Mouse (Mus musculus): ENCODE measurements around the gene Gse1. TPM values are rescaled to one million over a fixed set of nuclear protein-coding genes. Genes with fewer than 3 reads are reported as not detected.

Gene Gse1
- polyA plus RNA-seq (2012; rRNA removed): 52.4 and 58.4 TPM in 2 replicates

DNA sequence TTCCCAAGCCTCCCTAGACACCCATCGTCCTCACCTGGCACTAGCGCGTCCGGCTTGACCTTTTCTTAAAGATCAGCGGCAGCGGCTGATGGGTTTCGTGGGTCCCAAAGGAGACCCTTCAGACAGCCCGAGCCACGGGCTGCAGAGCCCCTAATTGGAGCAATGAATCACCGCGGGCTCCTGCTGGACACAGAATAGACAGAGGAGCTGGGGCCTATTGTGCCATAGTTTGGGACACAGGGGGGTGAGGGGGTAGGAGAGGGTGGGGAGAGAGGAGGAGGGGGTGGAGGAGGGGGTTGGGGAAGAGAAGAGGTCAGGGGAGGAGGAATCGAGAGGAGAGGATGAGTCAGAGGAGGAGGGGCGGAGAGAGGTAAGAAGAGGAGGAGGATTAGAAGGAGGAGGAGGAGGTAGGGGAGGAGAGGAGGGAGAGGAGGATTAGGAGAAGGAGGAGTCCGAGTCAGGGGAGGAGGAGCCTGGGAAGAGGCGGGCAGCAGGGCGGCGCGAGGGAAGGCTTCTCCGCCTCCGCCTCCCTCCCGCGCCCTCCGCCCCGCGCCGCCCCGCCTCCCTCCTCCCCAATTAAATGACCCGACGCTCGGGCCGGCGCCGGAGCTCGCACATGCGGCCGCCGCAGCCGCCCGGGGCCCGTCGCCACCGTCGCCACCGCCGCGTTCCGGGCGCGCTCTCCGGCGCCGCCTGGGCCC is at the start of gene Gse1:
Gse1 (plus strand) TSS at position 566 of the 701 bp plus-strand sequence.
- no peak for TF ChIP-seq CTCF (IDR thresholded peaks at IDR 0.05; ENCODE audit: borderline replicate concordance, insufficient read depth, low read depth, low read length)
- no peak for TF ChIP-seq POLR2A (IDR thresholded peaks at IDR 0.05; ENCODE audit: borderline replicate concordance, insufficient read depth, low read length)
- 25% methylated on average over 37 of the region's 52 CpGs for WGBS
- H3K4me1 ChIP-seq (ENCODE audit: control insufficient read depth, insufficient read depth, low read length): peaks cover 19% of the 10 kb centered on the region
- peak within 1 kb of the TSS; percentile 52 for H3K4me3 ChIP-seq (replicated peaks; ENCODE audit: insufficient read depth, low read depth, low read length)
- H3K27me3 ChIP-seq (ENCODE audit: control insufficient read depth, insufficient read depth, low read length): no peaks in the 10 kb centered on the region
- no peak within 1 kb of the TSS for H3K27ac ChIP-seq (ENCODE audit: insufficient read depth, low read length)
- peak; percentile 67 to 80 for DNase-seq

DNA sequence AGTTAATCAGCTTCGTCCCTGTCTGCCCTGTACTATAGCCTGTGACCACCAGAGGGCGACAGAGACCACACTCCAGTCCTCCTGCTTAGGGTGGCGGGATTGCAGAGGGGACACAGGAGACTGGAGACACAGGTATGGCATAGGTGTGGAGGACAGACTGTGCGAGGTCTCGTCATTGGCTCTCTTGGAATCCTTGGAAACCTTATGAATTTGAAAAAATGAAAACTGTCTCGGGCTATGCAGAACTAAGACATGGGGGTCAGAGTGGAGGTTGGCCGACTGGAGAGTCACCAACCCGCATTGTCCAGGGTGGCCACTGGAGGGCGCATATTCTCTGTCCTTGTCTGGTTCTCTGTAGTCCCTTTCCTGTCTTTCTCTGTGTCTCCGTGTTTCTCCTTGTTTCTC is 49.2 kb upstream of the Gse1 start:
- no peak overlapping the region for H3K27ac ChIP-seq (ENCODE audit: insufficient read depth, low read length)
- no peak for TF ChIP-seq POLR2A (IDR thresholded peaks at IDR 0.05; ENCODE audit: borderline replicate concordance, insufficient read depth, low read length)
- peak; percentile 94 for TF ChIP-seq CTCF (IDR thresholded peaks at IDR 0.05; ENCODE audit: borderline replicate concordance, insufficient read depth, low read depth, low read length)
- WGBS: under 1% methylated on average over 10 of the region's 10 CpGs

DNA sequence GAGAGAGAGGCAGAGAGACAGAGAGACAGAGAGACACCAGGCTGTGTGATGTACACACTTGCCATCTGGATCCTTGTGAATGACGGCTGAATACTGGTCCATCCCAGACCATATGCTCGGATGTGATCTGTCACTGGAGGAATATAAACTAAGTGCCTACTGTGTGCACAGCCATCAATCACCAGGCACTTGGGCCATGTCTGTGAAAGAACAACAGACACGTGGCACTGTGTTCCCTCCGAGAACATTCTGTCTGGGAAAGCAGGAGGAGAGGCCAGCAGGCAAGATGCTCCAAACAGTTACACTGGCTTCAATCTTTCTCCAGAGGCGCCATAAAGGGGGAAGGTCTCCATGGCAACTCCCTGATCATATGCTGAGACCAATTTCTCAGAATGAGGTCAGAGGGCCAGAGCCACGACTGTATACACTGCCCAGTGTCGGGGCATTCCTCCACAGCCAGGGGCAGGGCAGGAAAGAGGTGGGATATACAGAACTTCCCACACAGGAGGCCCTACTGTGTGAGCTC is 47.7 kb upstream of the Gse1 start:
- Histone ChIP-seq H3K4me3 (replicated peaks; ENCODE audit: insufficient read depth, low read depth, low read length) (no peak overlapping the region), H3K27me3 (ENCODE audit: control insufficient read depth, insufficient read depth, low read length) (no peaks in the 10 kb centered on the region), H3K27ac (ENCODE audit: insufficient read depth, low read length) (no peak overlapping the region), H3K4me1 (ENCODE audit: control insufficient read depth, insufficient read depth, low read length) (peaks cover 10% of the 10 kb centered on the region)
- no peak for TF ChIP-seq POLR2A (IDR thresholded peaks at IDR 0.05; ENCODE audit: borderline replicate concordance, insufficient read depth, low read length)
- no peak for TF ChIP-seq CTCF (IDR thresholded peaks at IDR 0.05; ENCODE audit: borderline replicate concordance, insufficient read depth, low read depth, low read length)
- DNase-seq: no peak
- 86% methylated on average over 7 of the region's 7 CpGs for WGBS

More for the DNA sequence above, 49.2 kb upstream of the Gse1 start:
- Histone ChIP-seq H3K4me3 (replicated peaks; ENCODE audit: insufficient read depth, low read depth, low read length) (peak overlapping the region; percentile 28), H3K27me3 (ENCODE audit: control insufficient read depth, insufficient read depth, low read length) (no peaks in the 10 kb centered on the region), H3K4me1 (ENCODE audit: control insufficient read depth, insufficient read depth, low read length) (peaks cover 17% of the 10 kb centered on the region)
- peak; percentile 85 to 94 for DNase-seq

- no peak for TF ChIP-seq CTCF (IDR thresholded peaks at IDR 0.05; ENCODE audit: borderline replicate concordance, insufficient read depth, low read depth, low read length)
- no peak for TF ChIP-seq POLR2A (IDR thresholded peaks at IDR 0.05; ENCODE audit: borderline replicate concordance, insufficient read depth, low read length)
- WGBS: 73% methylated on average over 5 of the region's 5 CpGs
- H3K4me1 ChIP-seq (ENCODE audit: control insufficient read depth, insufficient read depth, low read length): peaks cover 14% of the 10 kb centered on the region
Observed at GRCm38 (mm10) chr8:120181274-120181673, 47.0 kb upstream of the Gse1 start.

DNA sequence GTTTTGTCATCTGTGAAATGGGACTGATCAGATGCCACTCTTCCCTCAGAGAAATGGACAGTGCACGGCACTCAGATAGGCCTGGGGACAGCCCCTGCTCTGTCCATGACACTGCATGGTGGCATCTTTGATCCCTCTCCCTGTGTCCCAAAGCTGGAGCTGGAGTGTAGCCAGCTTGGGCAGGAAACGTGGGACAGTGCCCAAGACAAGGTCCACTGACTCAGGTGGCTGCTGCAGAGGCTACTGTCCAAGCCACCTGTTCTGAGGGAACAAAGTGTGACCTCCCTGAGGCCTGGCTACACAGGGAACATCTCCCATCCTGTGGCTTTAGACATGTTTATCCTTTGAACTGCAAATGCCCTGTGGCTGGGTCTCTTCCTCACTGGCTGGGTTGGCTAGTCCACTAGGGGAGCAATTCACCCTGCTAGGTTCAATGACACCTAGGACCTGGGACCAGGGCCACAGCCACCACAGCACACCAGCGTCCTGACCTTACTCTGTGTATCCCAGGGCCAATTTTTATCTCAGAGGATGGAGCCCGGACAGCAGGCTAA is 46.3 kb upstream of the Gse1 start:
- no peaks in the 10 kb centered on the region for H3K27me3 ChIP-seq (ENCODE audit: control insufficient read depth, insufficient read depth, low read length)
- peaks cover 14% of the 10 kb centered on the region for H3K4me1 ChIP-seq (ENCODE audit: control insufficient read depth, insufficient read depth, low read length)
- H3K4me3 ChIP-seq (replicated peaks; ENCODE audit: insufficient read depth, low read depth, low read length): no peak overlapping the region
- no peak for DNase-seq
- H3K27ac ChIP-seq (ENCODE audit: insufficient read depth, low read length): no peak overlapping the region
- TF ChIP-seq POLR2A (IDR thresholded peaks at IDR 0.05; ENCODE audit: borderline replicate concordance, insufficient read depth, low read length) (no peak), CTCF (IDR thresholded peaks at IDR 0.05; ENCODE audit: borderline replicate concordance, insufficient read depth, low read depth, low read length) (no peak)
- WGBS: 69% methylated on average over 4 of the region's 4 CpGs

More at GRCm38 (mm10) chr8:120181274-120181673, 47.0 kb upstream of the Gse1 start:
- Histone ChIP-seq H3K27me3 (ENCODE audit: control insufficient read depth, insufficient read depth, low read length) (no peaks in the 10 kb centered on the region), H3K4me3 (replicated peaks; ENCODE audit: insufficient read depth, low read depth, low read length) (no peak overlapping the region), H3K27ac (ENCODE audit: insufficient read depth, low read length) (no peak overlapping the region)
- no peak for DNase-seq

DNA sequence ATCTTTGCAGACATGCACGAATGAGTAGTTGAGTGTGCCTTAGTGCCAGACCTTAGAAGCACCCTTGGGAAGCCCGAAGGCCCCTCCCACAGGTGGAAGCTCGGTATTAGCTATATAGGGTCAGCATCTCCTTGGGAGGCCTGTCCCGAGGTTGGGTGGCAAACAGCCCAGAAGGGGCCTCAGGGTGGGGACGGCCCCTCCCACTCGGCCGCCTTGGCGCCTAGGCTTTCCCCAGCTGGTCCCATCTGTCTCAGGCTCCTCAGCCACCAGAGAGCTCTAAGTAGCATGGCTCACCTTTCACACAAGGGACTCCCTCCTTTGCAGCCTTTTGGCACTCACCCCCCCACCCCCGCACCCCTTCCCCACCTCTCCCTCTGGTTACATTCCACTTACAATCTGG is 43.9 kb upstream of the Gse1 start:
- TF ChIP-seq CTCF (IDR thresholded peaks at IDR 0.05; ENCODE audit: borderline replicate concordance, insufficient read depth, low read depth, low read length): no peak
- TF ChIP-seq POLR2A (IDR thresholded peaks at IDR 0.05; ENCODE audit: borderline replicate concordance, insufficient read depth, low read length): no peak
- H3K4me3 ChIP-seq (replicated peaks; ENCODE audit: insufficient read depth, low read depth, low read length): no peak overlapping the region
- 52% methylated on average over 9 of the region's 9 CpGs for WGBS
- no peak for DNase-seq
- H3K4me1 ChIP-seq (ENCODE audit: control insufficient read depth, insufficient read depth, low read length): peaks cover 7% of the 10 kb centered on the region; the same call in 1 of the 2 replicates
- no peaks in the 10 kb centered on the region for H3K27me3 ChIP-seq (ENCODE audit: control insufficient read depth, insufficient read depth, low read length)
- no peak overlapping the region for H3K27ac ChIP-seq (ENCODE audit: insufficient read depth, low read length)

- no peak overlapping the region for H3K27ac ChIP-seq (ENCODE audit: insufficient read depth, low read length)
Observed at GRCm38 (mm10) chr8:120184850-120185792, 43.1 kb upstream of the Gse1 start.

More at GRCm38 (mm10) chr8:120184850-120185792, 43.1 kb upstream of the Gse1 start:
- Histone ChIP-seq H3K4me3 (replicated peaks; ENCODE audit: insufficient read depth, low read depth, low read length) (no peak overlapping the region), H3K4me1 (ENCODE audit: control insufficient read depth, insufficient read depth, low read length) (peaks cover 12% of the 10 kb centered on the region; the same call in 1 of the 2 replicates), H3K27me3 (ENCODE audit: control insufficient read depth, insufficient read depth, low read length) (no peaks in the 10 kb centered on the region)
- DNase-seq: no peak
- no peak for TF ChIP-seq CTCF (IDR thresholded peaks at IDR 0.05; ENCODE audit: borderline replicate concordance, insufficient read depth, low read depth, low read length)
- TF ChIP-seq POLR2A (IDR thresholded peaks at IDR 0.05; ENCODE audit: borderline replicate concordance, insufficient read depth, low read length): no peak
- 29% methylated on average over 17 of the region's 17 CpGs for WGBS

Measured in cerebellum, adult 2 months (tissue).